Mouse (Mus musculus): ENCODE measurements around the gene Ppp1r37. TPM values are rescaled to one million over a fixed set of nuclear protein-coding genes. Genes with fewer than 3 reads are reported as not detected.

Gene Ppp1r37
- total RNA-seq, 2 experiments from 2014 or later, result 48.0 to 52.3 TPM

Other genes with a start within 250 kb of the Ppp1r37 start
- gene Ercc1, start 218.3 kb downstream of the Ppp1r37 start, total RNA-seq (2021), result 10 to 100 TPM; 40.7 to 45.1 TPM
- gene Cd3eap, start 203.6 kb downstream of the Ppp1r37 start, total RNA-seq (2021), result 1 to 10 TPM; 9.1 to 9.7 TPM
- gene Ppp1r13l, start 203.3 kb downstream of the Ppp1r37 start, total RNA-seq (2021), result 10 to 100 TPM; 36.5 to 40.5 TPM
- gene Ercc2, start 181.1 kb downstream of the Ppp1r37 start, total RNA-seq (2021), result 10 to 100 TPM; 10.8 to 12.6 TPM
- gene Klc3, start 159.0 kb downstream of the Ppp1r37 start, total RNA-seq (2021), result under 1 TPM; 0.23 to 0.31 TPM
- 1,000 to 10,000 TPM; 4,463 to 5,048 TPM for gene Ckm, start 158.3 kb downstream of the Ppp1r37 start, total RNA-seq (2021)
- gene Mark4, start 104.3 kb downstream of the Ppp1r37 start, total RNA-seq (2021), result 10 to 100 TPM; 22.3 to 24.3 TPM
- gene Exoc3l2, start 99.7 kb downstream of the Ppp1r37 start, total RNA-seq (2021), result 1 to 10 TPM; 1.2 to 1.3 TPM
- 1 to 10 TPM; 2.3 to 2.4 TPM for gene Bloc1s3, start 54.7 kb downstream of the Ppp1r37 start, total RNA-seq (2021)
- gene Trappc6a, start 54.7 kb downstream of the Ppp1r37 start, total RNA-seq (2021), result 10 to 100 TPM; 35.6 to 35.9 TPM
- not detected for gene Nkpd1, start 45.2 kb downstream of the Ppp1r37 start, total RNA-seq (2021)
- gene Zfp296, start 14.2 kb upstream of the Ppp1r37 start, total RNA-seq (2021), result under 1 TPM; 0.28 to 0.49 TPM
- gene Gemin7, start 14.5 kb upstream of the Ppp1r37 start, total RNA-seq (2021), result 10 to 100 TPM; 44.6 to 45.6 TPM
- gene Clasrp, start 41.4 kb upstream of the Ppp1r37 start, total RNA-seq (2021), result 10 to 100 TPM; 14.5 to 20.5 TPM
- gene Relb, start 66.4 kb upstream of the Ppp1r37 start, total RNA-seq (2021), result 1 to 10 TPM; 7.3 to 7.6 TPM
- 10 to 100 TPM; 65.6 to 72.3 TPM for gene Clptm1, start 102.0 kb upstream of the Ppp1r37 start, total RNA-seq (2021)
- not detected for gene Apoc2, start 114.9 kb upstream of the Ppp1r37 start, total RNA-seq (2021)
- gene Gm44805, start 118.3 kb upstream of the Ppp1r37 start, total RNA-seq (2021), result not detected
- not detected for gene Apoc4, start 118.4 kb upstream of the Ppp1r37 start, total RNA-seq (2021)
- 1 to 10 TPM; 1.4 to 2.2 TPM for gene Apoc1, start 129.6 kb upstream of the Ppp1r37 start, total RNA-seq (2021)
- 100 to 1,000 TPM; 309 to 319 TPM for gene Apoe, start 136.1 kb upstream of the Ppp1r37 start, total RNA-seq (2021)
- gene Tomm40, start 152.4 kb upstream of the Ppp1r37 start, total RNA-seq (2021), result 100 to 1,000 TPM; 112 to 113 TPM
- 10 to 100 TPM; 31.1 to 31.9 TPM for gene Nectin2, start 187.4 kb upstream of the Ppp1r37 start, total RNA-seq (2021)
- 100 to 1,000 TPM; 220 to 229 TPM for gene Bcam, start 207.9 kb upstream of the Ppp1r37 start, total RNA-seq (2021)
- gene Cblc, start 233.7 kb upstream of the Ppp1r37 start, total RNA-seq (2021), result under 1 TPM in 1 of 2 experiments, not detected in 1; 0.73 TPM

Data from heart, postnatal 25 days (tissue).